Mouse (Mus musculus): Measurements from ENCODE around the gene Ciapin1.

The Ciapin1 gene

DNA sequence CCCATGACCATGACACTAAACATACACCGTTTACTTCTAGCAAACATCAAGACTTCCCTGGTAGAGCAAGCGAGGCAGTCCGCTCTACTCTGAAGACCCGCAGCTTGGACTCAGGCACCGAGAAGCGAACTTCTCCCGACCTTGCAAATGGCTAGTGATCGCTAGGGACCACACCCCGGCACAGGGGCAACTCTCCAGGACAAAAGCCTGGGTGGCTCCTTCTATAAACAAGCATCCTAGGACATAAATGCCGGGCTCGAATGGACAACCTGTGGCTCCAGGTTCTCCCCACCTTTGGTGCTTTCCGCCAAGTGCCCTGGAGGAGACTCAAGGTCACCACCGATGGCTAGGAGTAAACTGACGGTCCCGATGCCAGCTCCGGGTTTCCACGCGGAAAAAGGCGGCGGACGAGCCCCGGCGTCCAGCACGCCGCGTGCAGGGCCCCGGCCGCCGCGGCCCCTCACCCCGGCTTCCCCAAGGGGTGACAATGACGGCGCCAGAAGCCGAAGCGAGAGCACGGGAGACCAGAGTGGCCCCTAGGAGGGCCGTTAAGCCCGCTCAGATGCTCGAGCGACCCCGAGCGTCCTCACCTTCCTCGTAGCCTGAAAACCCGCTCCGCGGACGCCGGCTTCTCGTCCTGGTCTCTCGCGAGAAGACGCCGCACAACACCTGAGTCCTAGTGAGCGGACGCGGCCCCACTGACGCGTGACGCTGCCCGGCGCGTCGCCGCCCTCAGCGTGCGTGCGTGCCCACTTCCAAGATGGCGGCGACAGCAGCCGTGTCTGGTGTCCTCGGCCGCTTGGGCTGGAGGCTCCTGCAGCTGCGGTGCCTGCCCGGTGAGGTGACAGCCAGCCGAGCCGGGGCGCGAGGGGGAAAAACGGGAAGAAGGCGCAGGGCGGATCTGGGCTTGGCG lies at the start of gene Ciapin1, which contains the start of gene Coq9:
Gene Ciapin1 (minus strand): TSS at position 697 of the 913 bp plus-strand sequence.
Gene Coq9 (plus strand): TSS at position 660 of the 913 bp plus-strand sequence.
- CTCF ChIA-PET, result no interaction called here

DNA sequence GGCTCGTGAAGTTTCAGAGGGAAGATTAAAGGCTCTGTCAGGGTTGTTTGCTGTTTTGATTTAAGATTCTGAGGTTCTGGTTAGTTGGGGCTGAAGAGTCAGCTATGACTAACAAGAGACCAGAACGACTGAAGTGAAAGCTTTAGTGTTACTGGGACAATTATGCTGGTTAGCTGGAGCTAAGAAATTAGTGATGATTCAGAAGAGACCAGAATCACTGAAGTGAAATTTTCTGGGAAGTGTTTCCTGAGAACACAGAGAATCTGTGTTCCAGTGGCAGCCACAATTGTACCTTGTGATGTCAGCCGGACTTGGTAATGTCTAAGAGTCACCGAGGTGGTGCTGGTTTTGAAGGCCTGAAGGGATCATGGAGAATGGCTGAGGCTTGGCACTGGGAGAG lies 42.6 kb upstream of the Ciapin1 start:
- CTCF ChIA-PET, result no interaction called here

DNA sequence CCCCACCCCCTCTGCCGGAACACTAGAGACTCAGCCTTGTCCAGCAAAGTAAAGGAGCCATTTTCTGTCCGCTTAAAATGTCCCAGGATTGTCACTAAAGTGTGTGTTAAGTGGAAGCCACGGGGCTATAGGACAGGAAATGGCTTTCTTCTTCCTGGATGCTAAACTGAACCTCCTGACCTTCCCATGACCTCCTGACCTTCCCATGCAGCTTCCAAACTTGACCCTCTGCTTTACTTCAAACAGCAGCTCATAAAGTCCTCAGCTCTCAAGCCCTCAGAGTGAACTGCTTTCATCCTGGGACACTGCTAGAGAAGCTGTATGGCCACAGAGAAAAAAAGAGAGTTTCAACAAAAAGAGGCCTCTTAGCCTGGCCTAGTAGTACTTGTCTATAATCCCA lies 38.7 kb upstream of the Ciapin1 start:
- CTCF ChIA-PET, result interaction anchor here (0.6 to 0.7 kb wide), 3 partner anchors 24 to 933 kb away, joined by 3 to 18 read pairs (median 11); no protein-coding TSS in a partner anchor

DNA sequence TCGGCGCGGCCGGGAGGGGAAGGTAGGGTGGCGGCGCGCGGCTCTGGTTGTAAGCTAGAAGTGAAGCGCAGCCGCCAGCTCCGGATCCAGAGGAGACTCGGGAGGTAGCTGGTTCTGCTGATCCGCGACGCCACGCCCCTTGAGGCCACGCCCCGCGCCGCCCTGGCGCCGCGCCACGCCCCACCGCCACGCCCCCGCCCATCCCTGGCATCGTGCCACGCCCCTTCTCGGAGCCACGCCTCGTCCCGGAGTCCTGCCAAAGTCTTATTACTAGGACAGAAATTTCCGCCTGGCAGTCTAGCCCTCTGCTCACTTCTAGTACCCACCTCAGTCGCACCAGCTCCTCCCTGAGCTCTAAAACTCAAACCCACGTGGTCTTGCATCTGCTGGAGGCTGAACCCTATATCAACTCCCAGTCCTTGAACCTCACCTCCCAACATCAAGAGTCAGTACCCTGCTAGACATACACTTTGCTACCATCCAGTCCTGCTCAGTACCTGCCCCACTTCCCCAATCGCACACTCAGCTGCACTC lies 38.1 kb upstream of the Ciapin1 start, which contains the start of gene Dok4:
Gene Dok4 (minus strand): TSS at position 134 of the 534 bp plus-strand sequence.
- CTCF ChIA-PET, result interaction anchor here (1.7 kb wide), 1 partner anchor 36 kb away, joined by 4 read pairs; no protein-coding TSS in a partner anchor

DNA sequence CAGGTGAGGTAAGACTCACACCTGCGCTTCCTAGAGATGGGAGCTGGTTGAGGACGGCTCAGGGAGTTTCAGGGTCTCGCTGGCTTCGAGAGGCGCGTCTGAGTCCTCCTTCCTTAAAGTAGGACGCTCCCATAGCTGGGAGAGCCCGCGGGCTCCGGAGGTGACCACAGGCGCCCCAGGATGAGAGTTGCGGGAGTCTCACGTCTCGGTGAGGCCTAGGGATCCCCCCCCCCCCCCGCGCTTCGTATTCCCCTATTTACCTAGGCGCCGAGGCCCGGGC lies 37.7 kb upstream of the Ciapin1 start:
- CTCF ChIA-PET, result interaction anchor here (1.7 kb wide), 1 partner anchor 36 kb away, joined by 4 read pairs; no protein-coding TSS in a partner anchor

DNA sequence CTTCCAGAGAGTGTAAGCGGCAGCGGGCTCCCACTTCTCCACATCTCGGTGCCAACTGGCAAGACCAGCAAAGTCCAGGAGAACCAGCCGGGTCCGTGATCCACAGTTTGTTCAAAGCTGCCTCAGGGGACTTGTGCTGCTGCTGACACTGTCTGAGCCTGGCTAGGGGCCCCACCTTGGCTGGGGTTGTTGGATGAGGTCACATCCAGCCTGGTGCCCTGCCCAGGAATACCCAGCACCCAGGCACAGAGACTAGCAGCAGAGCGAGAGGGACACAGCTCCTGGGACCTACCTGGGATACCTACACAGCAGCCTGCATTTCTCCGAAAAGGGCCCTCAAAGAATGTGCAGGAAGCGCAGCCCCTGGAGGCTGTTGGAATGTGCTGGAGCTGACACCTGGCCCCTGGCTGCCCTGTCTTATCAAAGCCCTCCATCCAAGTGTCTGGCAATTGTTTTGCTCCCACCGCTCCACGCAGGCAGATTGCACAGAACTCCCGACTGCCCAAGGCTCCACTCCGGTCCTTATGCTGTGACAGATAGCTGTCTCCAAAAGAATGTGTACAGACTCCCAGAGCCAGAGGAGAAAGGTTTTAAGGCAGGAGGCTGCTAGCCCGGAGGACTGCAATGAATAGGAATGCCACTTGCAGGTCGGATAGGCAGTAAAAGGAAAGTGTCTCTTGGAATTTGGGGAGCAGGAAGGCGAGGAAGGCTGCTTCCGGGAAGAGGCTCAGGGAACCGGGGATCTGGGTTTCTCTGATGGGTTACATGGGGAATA lies 37.1 kb upstream of the Ciapin1 start:
- CTCF ChIA-PET, result interaction anchor here (0.5 to 1.7 kb wide), 5 partner anchors 14 to 276 kb away, joined by 3 to 4 read pairs (median 3); no protein-coding TSS in a partner anchor

DNA sequence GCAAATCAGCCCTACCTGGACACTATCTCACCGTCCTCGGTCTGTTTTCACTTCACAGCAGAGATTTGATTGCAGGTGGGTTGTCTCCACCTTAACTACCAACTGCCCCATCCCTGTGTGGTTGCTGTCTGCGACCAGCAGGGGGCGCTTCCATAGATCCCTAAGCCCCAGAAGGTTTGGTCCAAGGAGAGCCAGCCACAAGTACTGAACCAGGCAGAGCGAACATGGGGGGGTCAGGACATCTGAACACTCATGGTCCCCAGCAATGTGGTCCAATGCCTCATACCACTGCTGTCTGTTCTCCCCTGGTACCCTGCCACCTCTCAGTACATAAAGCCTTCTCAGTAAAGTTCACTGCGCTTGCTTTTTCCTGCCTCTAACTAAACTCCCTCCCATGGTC lies 36.2 kb upstream of the Ciapin1 start:
- CTCF ChIA-PET, result interaction anchor here (0.7 to 1.7 kb wide), 3 partner anchors 13 to 249 kb away, joined by 3 to 4 read pairs (median 3); no protein-coding TSS in a partner anchor

DNA sequence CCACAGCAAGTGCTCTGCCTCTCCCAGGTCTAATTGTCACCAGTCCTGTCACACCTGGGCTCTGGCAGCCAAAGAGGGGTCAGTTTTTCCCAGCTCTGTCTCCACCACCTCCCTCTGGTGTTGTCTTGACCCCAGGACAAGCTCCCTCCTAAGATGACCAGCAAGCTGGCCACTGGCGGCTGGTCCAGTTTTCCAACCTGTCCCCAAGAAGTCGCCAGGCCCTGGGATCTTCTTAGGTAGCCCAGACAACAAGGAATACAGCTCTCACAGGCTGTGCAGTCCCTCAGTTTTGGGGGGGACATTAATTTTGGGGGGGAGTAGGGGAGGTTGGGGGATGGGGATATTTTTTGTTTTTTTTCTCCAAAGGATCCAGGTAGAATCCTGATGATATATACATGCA lies 34.4 kb upstream of the Ciapin1 start:
- CTCF ChIA-PET, result interaction anchor here (0.6 kb wide), 1 partner anchor 767 kb away, joined by 3 read pairs; no protein-coding TSS in a partner anchor

DNA sequence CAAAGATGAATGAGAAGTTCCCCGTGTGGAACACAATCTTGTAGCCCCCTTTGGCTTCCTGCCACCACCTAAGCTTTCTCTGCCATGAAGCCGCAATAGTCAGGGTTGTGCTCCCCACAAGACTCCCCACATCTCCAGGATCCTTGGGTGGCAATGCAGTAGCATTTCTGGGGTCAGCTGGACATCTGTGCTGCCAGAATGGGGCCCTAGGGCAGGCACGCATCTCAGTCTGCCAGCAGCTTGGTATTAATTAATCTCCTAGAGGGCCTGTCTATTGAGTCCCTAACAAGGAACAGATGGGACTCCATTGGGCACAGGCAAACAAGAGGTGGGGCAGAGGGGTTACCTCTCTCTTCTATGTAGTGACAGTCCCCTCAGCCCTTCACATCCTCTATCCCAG lies 34.0 kb upstream of the Ciapin1 start:
- CTCF ChIA-PET, result interaction anchor here (0.6 kb wide), 1 partner anchor 767 kb away, joined by 3 read pairs; no protein-coding TSS in a partner anchor

DNA sequence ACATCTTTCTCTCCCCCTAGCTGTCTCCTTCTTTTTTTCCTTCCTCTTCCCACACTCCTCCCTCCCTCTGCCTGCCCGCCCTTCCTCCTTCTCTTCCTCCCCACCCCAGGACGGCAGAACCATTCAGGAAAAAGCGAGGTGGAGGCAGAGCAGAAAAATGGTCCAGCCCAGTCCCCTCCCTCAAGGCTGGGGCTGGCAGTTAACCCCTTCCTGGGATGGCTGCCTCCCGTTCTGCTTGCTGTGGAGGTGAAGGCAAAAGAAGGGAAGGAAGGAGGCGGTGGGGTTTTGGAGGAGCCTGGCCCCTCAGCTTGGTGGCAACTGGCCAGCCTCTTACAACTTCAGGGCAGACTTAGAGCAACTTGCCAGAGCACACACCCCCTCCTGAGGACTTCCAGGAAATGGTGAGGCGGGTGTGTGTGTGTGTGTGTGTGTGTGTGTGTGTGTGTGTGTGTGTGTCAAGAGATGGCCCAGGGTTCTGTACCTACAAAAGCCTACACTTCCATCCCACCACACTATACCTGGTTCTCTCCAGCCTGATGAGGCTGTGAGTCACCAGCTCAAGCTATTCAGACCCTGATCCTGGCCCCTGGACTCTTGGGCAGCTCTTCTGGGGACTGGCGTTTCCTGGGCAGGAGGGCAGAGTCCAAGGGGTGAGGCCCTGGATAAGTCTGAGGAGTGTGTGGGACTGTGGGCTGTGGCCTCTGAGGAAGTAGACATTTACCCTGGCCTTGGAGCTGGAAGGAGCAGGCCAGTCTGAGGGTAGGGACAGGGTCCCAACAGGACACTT lies 33.1 kb upstream of the Ciapin1 start:
- CTCF ChIA-PET, result no interaction called here

DNA sequence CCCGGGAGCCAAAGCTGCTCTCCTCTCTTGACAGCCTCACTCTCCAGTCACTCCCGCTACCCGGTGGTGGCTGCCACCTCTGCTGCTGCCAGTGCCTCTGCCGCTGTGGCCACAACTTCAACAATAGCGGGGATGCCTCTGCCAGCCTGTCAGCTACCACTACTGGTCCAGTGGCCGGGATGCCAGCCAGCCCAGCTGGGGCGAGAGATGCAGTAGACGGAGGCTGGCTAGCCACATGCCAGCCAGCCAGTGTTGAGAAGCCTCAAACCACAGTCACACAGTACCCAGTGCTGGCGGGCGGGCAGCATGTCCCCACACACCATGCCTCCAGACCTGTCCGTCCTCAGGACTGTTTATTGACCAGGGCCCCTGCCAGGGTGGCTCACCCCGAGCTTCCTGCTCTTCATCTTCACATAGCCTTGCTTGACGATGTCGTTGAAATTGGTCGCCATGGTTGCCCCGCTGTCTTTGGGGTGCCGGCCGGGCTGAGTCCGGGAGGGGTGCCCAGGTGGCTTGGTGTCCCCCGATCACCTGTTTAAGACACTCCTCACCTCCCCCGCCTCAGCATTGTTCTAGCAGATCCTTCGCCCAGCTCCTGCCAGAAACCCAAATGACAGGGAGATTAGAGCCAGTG lies 32.4 kb upstream of the Ciapin1 start:
- CTCF ChIA-PET, result no interaction called here

DNA sequence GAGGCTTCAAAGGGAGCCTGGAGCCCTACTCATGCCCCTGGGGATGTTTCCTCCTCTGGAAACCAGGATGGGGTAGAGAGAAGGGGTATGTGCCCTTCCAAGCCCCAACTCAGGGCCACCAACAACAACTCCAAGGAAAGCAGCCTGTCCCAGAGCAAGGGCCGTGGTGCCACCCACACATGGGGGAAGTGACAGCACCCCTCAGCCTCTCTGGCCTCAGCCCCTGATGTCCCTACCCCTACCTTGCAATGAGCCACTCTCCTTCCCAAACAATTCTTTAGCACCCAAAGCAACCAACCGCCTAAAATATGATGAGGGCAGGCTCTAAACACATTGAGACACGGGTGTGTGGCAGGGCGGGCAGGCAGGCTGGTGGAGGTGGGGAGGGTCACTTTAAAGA lies 31.8 kb upstream of the Ciapin1 start:
- CTCF ChIA-PET, result no interaction called here

DNA sequence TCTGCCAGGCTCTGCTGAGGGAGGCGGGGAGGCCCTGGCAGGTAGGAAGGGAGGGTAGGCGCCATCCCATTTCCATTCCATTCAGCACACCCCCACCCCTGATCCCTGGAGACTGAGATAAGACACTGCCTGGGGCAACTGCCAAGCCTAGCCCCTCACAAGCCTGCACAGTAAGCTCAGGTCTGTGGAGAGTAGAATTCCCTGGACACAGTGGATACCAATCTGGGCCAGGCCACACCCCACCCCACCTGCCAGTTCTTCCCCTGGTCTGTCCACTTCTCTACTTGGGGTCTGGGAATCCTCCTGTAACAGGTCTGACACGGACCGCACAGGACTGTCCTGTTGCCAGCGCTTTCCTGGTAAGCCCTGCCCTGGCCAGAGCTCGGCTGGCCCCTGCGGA lies 31.0 kb upstream of the Ciapin1 start:
- CTCF ChIA-PET, result no interaction called here

DNA sequence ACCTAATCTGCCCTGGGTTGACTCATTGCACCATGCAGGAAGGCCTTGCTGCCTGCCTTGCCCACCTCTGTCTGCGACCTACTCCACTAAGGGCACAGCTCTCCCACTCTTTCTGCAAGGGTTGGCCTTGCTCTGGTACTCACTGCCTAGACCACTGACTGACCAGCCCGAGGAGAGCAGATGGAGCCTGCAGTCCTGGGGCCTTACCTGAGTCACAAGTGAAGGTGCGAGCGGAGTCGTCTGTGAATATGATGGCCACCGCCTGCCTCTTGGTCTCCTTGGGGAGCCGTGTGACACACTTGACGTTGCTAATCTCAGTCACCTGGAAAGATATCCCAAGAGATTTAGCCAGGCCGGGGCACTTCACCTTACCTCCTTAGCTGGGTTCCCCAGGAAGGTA lies 28.8 kb upstream of the Ciapin1 start:
- CTCF ChIA-PET, result no interaction called here

DNA sequence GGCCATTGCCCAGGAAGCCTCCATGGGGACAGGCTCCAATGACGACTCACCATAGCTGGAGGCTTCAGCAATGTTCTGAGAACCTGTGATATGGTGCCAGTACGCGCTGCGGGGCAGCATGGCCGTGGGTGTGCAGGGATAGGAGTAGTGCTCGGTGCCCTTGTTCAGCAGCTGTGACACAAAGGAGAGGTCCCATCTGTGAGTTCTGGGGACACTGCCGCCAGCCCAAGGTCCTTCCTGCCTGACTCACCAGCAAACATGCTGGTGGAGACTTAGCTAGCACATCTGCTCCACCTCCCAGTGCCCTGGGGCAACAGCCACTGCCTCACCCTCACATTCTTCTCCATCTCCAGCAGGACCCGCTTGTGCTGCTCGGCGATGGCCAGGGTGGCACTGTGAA lies 27.1 kb upstream of the Ciapin1 start:
- CTCF ChIA-PET, result no interaction called here

DNA sequence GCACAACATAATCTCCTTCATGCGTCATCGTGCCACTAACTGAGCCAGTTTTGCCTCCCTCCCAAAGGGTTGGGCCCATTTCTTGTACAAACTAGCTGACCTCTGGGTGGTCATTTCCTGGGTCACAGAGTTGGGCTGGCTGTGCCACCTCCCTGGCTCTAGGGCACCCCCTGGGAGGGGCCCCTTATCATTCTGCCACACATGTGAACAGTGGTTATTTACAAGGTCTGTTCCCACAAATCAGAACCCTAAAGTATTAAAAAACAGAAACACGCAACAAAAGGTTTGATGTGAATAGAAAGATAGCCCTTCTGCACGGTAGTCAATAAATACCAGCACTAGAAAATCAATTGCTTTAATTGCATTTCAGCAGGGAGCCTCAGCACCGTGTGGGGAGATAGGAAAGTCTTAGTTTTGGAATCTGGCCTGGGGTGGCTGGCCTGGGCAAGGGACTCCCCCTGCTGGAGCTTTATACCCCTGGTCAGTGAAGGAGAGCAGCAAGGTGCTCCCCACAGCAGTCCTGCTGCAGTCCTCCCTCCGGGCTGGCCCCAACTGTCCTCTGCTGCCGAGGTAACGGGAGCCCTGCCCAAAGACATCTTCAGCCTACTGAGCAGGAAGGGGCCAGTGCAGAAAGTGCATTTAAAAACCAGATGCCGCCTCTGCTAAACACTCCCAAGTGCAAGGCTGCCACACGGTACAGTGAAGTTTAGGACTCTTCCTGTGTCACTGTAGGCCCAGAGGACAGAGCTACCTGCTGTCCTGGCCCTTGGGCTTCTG lies 25.9 kb upstream of the Ciapin1 start:
- CTCF ChIA-PET, result no interaction called here

DNA sequence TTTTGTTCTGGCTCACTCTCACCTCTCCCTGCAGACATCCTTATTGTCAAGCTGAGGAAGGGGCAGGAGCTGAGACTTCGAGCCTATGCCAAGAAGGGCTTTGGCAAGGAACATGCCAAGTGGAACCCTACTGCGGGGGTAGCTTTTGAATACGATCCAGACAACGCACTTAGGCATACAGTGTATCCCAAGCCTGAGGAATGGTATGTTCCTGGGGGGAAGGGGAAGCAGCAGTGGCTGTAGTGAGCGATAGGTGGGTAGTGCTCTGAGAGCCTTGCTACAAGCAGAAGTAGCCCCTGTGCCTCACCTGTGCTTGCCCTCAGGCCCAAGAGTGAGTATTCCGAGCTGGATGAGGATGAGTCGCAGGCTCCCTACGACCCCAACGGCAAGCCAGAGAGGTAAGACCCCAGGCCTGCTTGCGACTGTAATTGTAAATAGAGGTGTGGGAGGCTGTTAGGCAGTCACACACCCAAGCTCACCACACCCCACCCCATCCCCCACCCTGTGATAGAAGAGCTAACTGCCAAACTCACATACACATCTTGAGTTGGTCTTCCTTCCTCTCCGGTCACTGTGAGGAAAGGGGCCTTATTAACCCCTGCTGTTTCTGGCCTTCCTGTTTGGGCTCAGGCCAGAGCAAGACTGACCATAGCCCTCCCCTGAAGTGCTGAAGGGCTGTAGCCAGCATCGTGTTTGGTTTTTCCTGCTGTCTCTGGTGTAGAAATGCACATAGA lies 24.5 kb upstream of the Ciapin1 start:
- CTCF ChIA-PET, result interaction anchor here (0.6 to 0.7 kb wide), 2 partner anchors 48 to 87 kb away, joined by 4 to 5 read pairs; no protein-coding TSS in a partner anchor

DNA sequence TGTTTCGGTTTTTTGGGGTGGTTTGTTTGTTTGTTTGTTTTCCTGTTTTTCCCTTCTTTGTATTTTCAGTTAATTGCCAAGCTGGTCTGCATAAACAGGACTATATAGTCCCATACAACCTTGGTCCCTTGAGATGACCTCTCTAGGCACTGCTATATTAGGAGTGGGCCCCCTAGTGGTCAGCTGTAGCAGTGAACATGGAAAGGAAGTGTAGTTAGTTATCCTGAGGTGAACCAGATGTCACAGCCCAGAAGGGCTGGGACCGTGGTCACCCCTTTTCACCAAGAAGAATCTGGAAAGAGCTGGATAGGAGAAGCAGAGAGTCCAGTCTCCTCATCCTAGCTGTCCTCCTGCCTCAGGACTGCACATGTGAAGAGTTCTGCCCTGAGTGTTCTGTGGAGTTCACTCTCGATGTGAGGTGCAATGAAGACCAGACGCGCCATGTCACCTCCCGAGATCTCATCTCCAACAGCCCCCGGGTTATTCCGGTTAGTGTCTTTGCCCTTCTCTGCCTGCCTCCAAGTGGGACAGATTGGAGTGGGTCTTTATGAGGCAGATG lies 23.3 kb upstream of the Ciapin1 start:
- CTCF ChIA-PET, result interaction anchor here (1.1 kb wide), 1 partner anchor 13 kb away, joined by 3 read pairs; no protein-coding TSS in a partner anchor

Data from spleen, embryonic (tissue).